Mouse (Mus musculus) left cerebral cortex, adult 11 months (tissue): ENCODE data around the gene Ccnl2.

Source experiments
- DNase-seq: peaks from one replicate; pipeline ENCODE4 v3.0.0; 2022; ENCODE audit warnings: low spot score

Gene Ccnl2

GRCm38 (mm10) chr4:155838187-155839153, 26.2 kb downstream of the Ccnl2 start:
- no peak for DNase-seq

GRCm38 (mm10) chr4:155839483-155839910, 27.2 kb downstream of the Ccnl2 start, which contains the start of gene Mxra8:
Mxra8 (plus strand) TSS chr4:155839680.
- DNase-seq, result no peak

DNA sequence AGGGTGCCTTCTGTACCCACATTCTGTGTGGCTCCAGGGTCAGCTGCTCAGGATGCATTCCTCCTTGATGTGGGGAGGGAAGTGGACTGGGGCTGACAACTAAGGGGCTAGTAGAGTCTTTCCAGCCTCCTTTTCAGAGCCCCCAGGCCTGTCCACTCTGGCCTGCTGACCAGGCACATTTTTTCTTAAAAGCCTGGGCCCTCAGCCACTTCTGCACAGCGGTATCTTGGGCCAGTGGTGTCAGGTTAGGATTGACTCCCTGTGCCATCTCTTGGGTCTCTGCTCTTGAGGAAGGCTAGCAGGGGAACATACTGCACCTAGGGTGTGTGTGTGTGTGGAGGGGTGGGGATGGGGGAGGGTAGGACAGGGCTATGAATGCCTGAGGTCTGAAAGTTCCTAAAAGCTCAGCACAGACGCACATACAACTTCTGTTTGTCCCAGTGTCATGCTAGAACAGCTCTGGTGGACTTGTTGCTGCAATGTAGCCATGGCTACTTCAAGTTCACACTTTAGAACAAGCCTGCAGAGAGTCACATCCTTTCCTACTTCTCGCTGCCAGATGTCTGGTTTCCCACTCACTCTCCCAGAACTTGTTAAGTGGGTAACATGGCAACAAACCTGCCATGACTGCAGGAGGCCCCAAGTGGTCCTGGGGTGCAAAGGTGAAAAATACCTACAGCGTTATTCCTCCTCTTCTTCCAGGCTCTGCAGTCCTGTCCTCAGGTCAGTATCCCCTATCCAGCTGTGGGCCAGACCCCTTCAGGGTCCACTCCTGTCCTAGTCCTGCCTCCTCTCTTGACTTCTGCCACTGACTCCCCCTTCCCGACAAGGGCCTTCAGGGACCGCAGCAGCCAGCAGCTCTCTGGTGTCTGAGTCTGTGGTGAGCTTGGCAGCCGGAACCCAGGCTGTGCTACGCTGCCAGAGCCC, 28.1 kb downstream of the Ccnl2 start:
- DNase-seq, result no peak

DNA sequence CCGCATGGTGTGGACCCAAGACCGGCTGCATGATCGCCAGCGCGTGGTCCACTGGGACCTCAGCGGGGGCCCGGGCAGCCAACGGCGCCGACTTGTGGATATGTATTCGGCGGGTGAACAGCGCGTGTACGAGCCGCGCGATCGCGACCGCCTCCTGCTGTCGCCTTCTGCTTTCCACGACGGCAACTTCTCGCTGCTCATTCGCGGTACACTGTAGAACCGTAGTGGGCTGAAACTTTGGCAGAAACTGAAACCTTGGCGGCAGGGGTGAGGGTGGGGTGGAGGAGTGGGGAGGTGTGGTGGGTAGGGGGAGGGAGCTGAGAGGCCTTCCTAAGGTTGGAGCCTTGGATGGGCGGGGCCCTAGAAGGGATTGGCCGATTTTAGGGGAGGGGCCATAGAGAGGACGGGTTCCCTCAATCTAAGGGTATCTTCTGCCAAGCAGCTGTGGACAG, 28.7 kb downstream of the Ccnl2 start:
- no peak for DNase-seq

- DNase-seq, result no peak
Measured at GRCm38 (mm10) chr4:155841651-155842270, 29.5 kb downstream of the Ccnl2 start.

DNA sequence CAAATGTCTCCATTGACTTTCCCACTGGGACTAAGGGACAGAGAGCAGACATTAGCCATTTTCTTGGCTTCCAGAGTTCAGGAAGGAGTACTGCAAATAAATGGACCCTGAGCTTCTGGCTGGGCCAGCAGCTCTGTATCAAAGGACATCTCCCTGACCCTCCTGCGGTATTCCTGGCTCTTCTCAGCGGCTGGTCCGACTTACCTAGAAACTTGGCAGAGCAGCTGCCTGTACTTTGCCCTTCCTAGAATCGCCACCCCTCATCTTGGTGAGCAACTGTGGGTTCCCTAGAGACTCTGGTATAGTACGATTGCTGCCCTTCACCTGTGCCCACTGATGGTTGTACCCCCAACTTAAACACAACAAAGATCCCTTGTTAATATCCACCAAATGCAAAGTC, 30.9 kb downstream of the Ccnl2 start:
- DNase-seq, result no peak

DNA sequence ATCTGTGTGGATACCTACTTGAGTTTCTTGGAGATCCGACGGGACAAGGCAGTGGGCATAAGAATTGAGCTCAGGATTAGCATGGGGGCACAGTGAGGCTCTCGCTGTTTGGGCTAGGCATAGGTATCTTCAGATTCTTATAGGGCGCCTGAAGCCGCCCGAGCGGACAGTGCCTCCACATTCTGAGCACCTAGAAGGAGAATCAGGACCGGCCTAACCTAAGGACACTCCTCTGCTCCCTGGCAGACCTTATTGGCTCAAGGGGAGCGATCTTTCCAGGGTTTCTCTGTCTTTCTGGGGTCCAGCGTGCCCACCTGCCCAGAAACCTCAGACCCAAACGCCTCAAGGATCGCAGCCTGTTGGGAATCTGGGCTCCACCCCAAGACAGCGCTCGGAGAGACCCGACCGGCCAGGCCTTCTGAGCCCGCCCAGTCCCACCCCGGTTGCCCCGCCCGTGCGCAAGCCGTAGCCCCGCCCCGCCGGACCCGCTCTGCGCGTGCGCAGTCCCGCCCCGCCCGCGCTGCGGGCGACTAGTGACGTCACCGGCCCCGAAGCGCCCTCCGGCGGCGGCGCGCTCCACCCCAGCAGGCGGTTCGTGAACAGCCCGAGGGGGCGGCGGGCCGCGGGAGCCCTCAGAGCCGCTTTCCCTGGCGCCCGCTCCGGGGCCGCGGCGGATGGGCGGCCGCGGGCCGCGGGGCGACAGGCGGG, 34.7 kb downstream of the Ccnl2 start, which contains the start of gene Dvl1:
TSS of gene Dvl1 (plus strand) at position 532 of the 708 bp plus-strand sequence.
- DNase-seq, result peak; percentile 84

GRCm38 (mm10) chr4:155847591-155848352, 35.5 kb downstream of the Ccnl2 start:
- DNase-seq, result no peak

DNA sequence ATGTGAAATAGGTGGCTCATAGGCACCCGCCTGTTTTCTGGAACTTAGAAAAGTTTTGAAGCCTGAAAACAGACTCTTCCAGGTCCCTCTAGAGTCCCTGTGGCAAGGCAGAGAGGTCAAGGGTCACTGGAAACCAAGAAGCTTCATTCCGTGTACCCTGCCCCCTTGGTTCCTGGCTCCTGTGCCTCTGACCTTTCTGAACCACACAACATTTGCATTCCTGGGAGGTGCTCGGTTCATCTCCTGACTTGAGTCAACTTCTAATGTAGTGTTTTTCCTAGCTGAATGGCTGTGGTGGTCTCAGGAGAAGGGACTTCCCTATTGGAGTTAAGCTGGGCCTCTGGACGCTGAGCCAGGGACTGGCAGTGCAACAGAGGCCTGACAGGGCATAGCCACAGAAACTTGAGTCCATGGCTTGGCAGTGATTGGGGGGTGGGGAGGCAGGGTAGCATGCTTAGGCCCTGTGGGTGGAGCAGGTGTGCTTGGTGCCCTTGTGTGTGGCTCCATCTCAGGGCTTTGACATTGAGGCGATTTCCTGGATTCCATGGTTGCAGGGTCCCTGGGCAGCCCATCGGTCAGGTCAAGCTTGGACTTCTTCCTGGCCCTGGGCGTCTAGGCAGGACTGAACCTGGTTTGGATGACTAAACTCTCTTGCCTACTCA, 36.3 kb downstream of the Ccnl2 start:
- no peak for DNase-seq

DNA sequence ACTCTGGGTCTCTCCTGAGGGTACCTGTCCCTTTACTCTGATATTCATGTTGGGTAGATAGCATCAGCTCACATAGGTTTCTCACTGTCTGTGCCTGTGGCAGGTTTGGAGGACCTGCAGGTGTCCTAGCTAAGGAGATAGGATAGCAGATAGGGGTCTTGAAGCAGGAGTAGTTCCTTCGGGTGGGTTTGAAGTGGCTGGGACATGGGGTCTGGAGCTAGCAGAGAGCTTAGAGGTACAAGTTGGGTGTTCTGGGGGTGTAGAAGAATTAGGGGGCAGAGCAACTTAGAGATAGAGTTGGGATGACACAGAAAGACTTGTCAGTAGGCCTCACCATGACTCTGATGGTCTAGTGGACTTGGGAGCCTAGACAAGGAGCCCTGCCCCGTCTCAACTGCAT, 37.1 kb downstream of the Ccnl2 start:
- DNase-seq, result no peak

DNA sequence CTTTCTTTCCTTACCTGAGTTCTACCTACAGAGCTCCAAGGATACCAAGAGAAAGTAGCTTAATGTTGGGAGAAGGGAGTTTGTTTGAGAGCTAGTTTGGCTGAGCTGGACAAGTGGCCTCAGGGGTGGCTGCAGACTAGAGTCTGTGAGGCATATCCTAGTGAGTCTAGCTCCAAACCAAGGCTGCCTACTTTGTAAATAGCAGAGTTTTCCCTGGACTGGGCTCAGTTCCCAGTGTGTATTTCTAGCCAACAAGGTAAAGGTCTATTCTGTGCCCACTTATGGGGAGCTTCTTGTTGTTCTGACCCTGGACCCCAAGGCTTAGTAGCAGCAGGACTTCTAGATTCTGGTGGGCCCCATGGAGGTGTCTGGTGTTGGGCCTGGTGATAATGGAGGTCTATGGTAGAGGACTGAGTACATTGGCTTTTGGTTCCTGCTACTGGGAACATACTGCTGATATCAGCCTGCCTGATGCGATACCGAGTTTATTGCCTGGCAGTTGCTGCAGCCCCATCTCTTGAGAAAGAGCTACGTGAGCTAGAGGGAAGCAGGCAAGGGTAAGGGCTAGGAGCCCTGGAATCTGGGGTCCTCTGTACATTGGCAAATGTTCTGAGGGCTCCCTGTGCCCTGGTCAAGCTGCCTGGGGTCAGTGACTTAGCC, 37.6 kb downstream of the Ccnl2 start:
- no peak for DNase-seq

DNA sequence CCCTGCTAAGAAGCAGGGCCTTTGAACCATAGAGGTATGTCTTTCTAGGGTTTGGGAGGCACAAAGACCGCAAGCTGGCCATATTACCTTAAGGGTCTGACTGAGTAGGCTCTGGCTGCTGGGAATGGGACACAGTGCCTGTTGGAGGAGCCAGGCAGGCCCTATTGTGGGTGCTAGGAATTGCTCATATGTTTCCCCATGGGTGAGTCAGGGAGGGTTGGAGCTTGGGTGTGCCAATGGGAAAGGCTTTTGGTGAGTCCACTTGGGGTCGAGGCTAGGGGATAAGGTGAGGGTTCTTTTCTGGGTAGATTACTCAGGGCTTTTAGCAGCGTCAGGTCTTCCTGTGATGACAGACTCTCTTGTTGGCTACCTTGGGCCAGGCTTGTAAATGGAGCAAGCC, 39.1 kb downstream of the Ccnl2 start:
- no peak for DNase-seq

- DNase-seq, result no peak
Measured at GRCm38 (mm10) chr4:155851951-155852411, 39.7 kb downstream of the Ccnl2 start.

- no peak for DNase-seq
Measured at GRCm38 (mm10) chr4:155853421-155853820, 41.1 kb downstream of the Ccnl2 start.

- DNase-seq, result no peak
Measured at GRCm38 (mm10) chr4:155854991-155855390, 42.7 kb downstream of the Ccnl2 start.

- DNase-seq, result no peak
Measured at GRCm38 (mm10) chr4:155856071-155856470, 43.8 kb downstream of the Ccnl2 start.

DNA sequence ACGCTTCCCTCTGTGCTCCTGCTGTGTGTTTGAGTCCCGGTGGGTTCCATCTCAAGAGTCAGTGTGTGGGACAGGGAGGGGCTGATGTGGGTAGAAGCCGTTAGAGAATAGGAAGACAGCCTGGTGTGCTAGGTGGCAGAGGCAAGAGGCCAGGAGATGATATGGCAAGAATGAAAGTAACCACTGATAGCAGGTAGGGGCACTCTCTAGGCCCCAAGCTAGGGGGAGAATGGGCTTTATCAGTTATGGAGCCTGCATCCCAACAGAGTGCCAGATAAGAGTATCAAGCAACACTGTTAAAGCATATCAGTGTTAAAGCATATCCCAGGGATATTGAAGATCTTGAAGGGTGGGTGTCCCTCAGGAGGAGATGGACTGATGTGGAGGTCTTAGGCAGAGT, 44.6 kb downstream of the Ccnl2 start:
- DNase-seq, result no peak

GRCm38 (mm10) chr4:155859318-155859717, 47.0 kb downstream of the Ccnl2 start:
- DNase-seq, result no peak

- no peak for DNase-seq
Measured at GRCm38 (mm10) chr4:155861787-155862186, 49.5 kb downstream of the Ccnl2 start.
